Mouse (Mus musculus) A20 (cell line): ENCODE measurements around the gene Ermn.
A peak's percentile ranks its signal among the peaks of the same experiment; 100 is the strongest.

ENCODE experiments used
- DNase-seq: peaks from one replicate; pipeline ENCODE4 v3.0.0-alpha.2; 2011; ENCODE audit warnings: low read depth, low spot score

Ermn gene

GRCm38 (mm10) chr2:58052821-58053581 lies at the start of gene Ermn:
TSS of gene Ermn (minus strand) at chr2:58052864.
- DNase-seq, result no peak

- DNase-seq, result no peak
Measured at GRCm38 (mm10) chr2:58094818-58095217, 42.2 kb upstream of the Ermn start.

GRCm38 (mm10) chr2:58086420-58086819 lies 33.8 kb upstream of the Ermn start:
- no peak for DNase-seq

- DNase-seq, result no peak
Measured at GRCm38 (mm10) chr2:58079849-58080248, 27.2 kb upstream of the Ermn start.

- peak; percentile 60 for DNase-seq
Measured at GRCm38 (mm10) chr2:58055383-58055782, 2.7 kb upstream of the Ermn start.

GRCm38 (mm10) chr2:58041867-58042266 lies 10.8 kb downstream of the Ermn start:
- no peak for DNase-seq

- no peak for DNase-seq
Measured at GRCm38 (mm10) chr2:58036926-58037325, 15.7 kb downstream of the Ermn start.

GRCm38 (mm10) chr2:58035635-58036034 lies 17.0 kb downstream of the Ermn start:
- no peak for DNase-seq

- DNase-seq, result no peak
Measured at GRCm38 (mm10) chr2:58031431-58031830, 21.2 kb downstream of the Ermn start.

- peak; percentile 32 for DNase-seq
Measured at GRCm38 (mm10) chr2:58029404-58029803, 23.3 kb downstream of the Ermn start.

GRCm38 (mm10) chr2:58026740-58027139 lies 25.9 kb downstream of the Ermn start:
- DNase-seq, result no peak

GRCm38 (mm10) chr2:58023556-58023955 lies 29.1 kb downstream of the Ermn start:
- DNase-seq, result no peak

- DNase-seq, result no peak
Measured at GRCm38 (mm10) chr2:58007081-58007480, 45.6 kb downstream of the Ermn start.

- no peak for DNase-seq
Measured at GRCm38 (mm10) chr2:58001497-58001896, 51.2 kb downstream of the Ermn start.

- DNase-seq, result no peak
Measured at GRCm38 (mm10) chr2:57997752-57998430, 54.8 kb downstream of the Ermn start, which contains the start of gene Galnt5. TSS of gene Galnt5 (plus strand) at chr2:57997884.
